Comparison of ENCODE assay signal across 10 mouse cellular contexts in the genomic region with DNA sequence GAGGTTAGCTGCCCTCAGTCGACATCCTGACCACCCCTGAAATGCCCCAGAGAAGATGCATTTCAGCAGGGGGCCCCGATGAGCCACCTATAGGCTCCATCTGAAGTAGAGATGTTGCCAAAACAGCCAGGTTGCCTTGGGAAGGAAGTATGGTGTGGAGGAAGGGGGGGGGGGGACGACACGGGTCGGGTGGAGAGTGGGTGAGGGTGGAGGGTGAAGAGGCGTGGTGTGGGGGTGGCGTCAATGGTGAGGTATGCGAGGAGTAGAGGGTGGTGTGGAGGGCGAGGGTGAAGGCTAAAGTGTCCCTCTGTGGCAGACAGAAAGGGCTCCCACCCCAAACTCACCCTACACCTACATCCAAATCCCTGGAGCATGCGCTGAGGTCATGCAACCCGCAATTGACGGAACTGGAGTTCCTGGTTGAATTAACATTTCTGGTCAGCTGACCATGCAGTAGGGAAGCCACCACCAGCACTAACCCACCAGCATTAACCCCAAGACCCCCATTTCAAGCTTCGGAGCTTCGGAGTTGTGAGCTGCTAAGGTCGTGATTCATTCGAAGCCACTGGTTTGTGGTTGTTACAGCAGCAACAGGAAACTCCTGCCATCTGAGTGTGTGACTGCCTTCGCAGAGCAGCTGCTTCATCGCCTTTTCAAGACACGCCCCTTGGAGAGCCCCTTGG. TPM values are rescaled to one million over a fixed set of nuclear protein-coding genes. Genes with fewer than 3 reads are reported as not detected.
DNase-seq lines count a peak whose midpoint lies in the region; ATAC-seq and TF ChIP-seq lines count a peak whose summit lies in the region.
"Had no signal": no experiment of that assay in that cellular context is flagged by ENCODE, and none has a peak within 500 bp of the region (broad histone marks: within the 10 kb centered on the region; RNA-seq: fewer than 3 reads in every experiment).

No protein-coding gene starts in this region.

- H3K4me2 ChIP-seq in hindbrain, embryonic 14.5 days (replicated peaks), result no peak overlapping the region
- H3K4me2 ChIP-seq in intestine, postnatal 0 days (replicated peaks; ENCODE audit: low read depth), result no peak overlapping the region

- H3K27ac ChIP-seq in gastrocnemius, adult 2 months, result no peak overlapping the region
- peak overlapping the region; percentile 53 for H3K27ac ChIP-seq in brown adipose tissue, adult 24 weeks (replicated peaks; ENCODE audit: low read depth, low read length)
- no peak overlapping the region for H3K27ac ChIP-seq in hindbrain, embryonic 14.5 days
- no peak overlapping the region for H3K27ac ChIP-seq in intestine, postnatal 0 days (ENCODE audit: low read depth, low read length)
- H3K27ac ChIP-seq: kidney, postnatal 0 days had no signal

- H3K9ac ChIP-seq in hindbrain, embryonic 14.5 days, result no peak overlapping the region
- H3K9ac ChIP-seq in intestine, postnatal 0 days (ENCODE audit: low read depth, low read length), result no peak overlapping the region

- H3K9me3 ChIP-seq in hindbrain, embryonic 14.5 days (ENCODE audit: control insufficient read depth, low read length), result no peaks in the 10 kb centered on the region
- H3K9me3 ChIP-seq in intestine, postnatal 0 days (ENCODE audit: control insufficient read depth), result no peaks in the 10 kb centered on the region

- peak overlapping the region; percentile 29 for H3K4me3 ChIP-seq in gastrocnemius, adult 2 months
- H3K4me3 ChIP-seq in brown adipose tissue, adult 24 weeks (ENCODE audit: insufficient read depth, low read depth, low read length), result peak overlapping the region; percentile 2; the same call in 1 of the 2 replicates
- no peak overlapping the region for H3K4me3 ChIP-seq in hindbrain, embryonic 14.5 days (replicated peaks; ENCODE audit: low read length)
- H3K4me3 ChIP-seq in intestine, postnatal 0 days (ENCODE audit: low read depth, low read length), result no peak overlapping the region

- H3K36me3 ChIP-seq in splenic B cell, adult 2 months (ENCODE audit: control insufficient read depth, insufficient read depth, low read length, poor library complexity, severe bottlenecking), result no peaks in the 10 kb centered on the region; the same call in none of the 2 replicates
- no peaks in the 10 kb centered on the region for H3K36me3 ChIP-seq in hindbrain, embryonic 14.5 days (replicated peaks; ENCODE audit: control insufficient read depth, insufficient read depth)
- no peaks in the 10 kb centered on the region for H3K36me3 ChIP-seq in intestine, postnatal 0 days (ENCODE audit: control insufficient read depth, insufficient read depth)

- no peak for DNase-seq in gastrocnemius, adult 2 months
- DNase-seq in gastrocnemius, postnatal 10 days, result no peak
- DNase-seq in lung, postnatal 14 days, result peak; percentile 17
- peak; percentile 81 for DNase-seq in splenic B cell, adult 2 months (ENCODE audit: low read depth, low spot score)
- no peak for DNase-seq in ovary, postnatal 36 days (ENCODE audit: low spot score)
- DNase-seq in hindbrain, embryonic 14.5 days (ENCODE audit: low spot score), result no peak
- DNase-seq: cerebellum, postnatal 25 days had no signal

- H3K27me3 ChIP-seq in splenic B cell, adult 2 months (ENCODE audit: control insufficient read depth, insufficient read depth, low read length, poor library complexity, severe bottlenecking), result no peaks in the 10 kb centered on the region
- no peaks in the 10 kb centered on the region for H3K27me3 ChIP-seq in hindbrain, embryonic 14.5 days (ENCODE audit: control insufficient read depth, insufficient read depth, low read length)
- H3K27me3 ChIP-seq in intestine, postnatal 0 days (replicated peaks; ENCODE audit: control insufficient read depth, insufficient read depth, low read length), result no peaks in the 10 kb centered on the region

- H3K4me1 ChIP-seq in brown adipose tissue, adult 24 weeks (ENCODE audit: control insufficient read depth, insufficient read depth, insufficient read length, low read length), result no peaks in the 10 kb centered on the region
- no peaks in the 10 kb centered on the region for H3K4me1 ChIP-seq in hindbrain, embryonic 14.5 days (replicated peaks; ENCODE audit: control insufficient read depth, insufficient read depth, low read length)
- no peaks in the 10 kb centered on the region for H3K4me1 ChIP-seq in intestine, postnatal 0 days (replicated peaks; ENCODE audit: control insufficient read depth, insufficient read depth, low read length)

- 88% methylated on average over 17 of the region's 19 CpGs for WGBS in hindbrain, embryonic 14.5 days
- 83% methylated on average over 19 of the region's 19 CpGs for WGBS in intestine, postnatal 0 days

- TF ChIP-seq CTCF in gastrocnemius, adult 2 months (IDR thresholded peaks at IDR 0.05), result no peak
- no peak for TF ChIP-seq CTCF in intestine, postnatal 0 days (IDR thresholded peaks at IDR 0.05; ENCODE audit: low read depth)

- ATAC-seq in hindbrain, embryonic 14.5 days (ENCODE audit: low FRiP score), result no peak
- no peak for ATAC-seq in intestine, postnatal 0 days

- intact Hi-C loops in gastrocnemius, adult 2 months (cut with DNase I), result no loop called here

RNA-seq across cellular contexts. Expression of a gene that starts 52.7 kb away (rescaled TPM):
- under 1 TPM; 0.08 to 0.18 TPM for total RNA-seq in gastrocnemius, adult 2 months (2021)
- total RNA-seq in gastrocnemius, postnatal 10 days (2021), result under 1 TPM; 0.23 to 0.61 TPM
- polyA plus RNA-seq in brown adipose tissue, adult 24 weeks (2012; ENCODE audit: insufficient read depth, insufficient read length, missing spikeins), result 0.44 TPM in 1 of 2 replicates, not detected in the other
- 0.13 and 0.27 TPM in 2 replicates for polyA plus RNA-seq in hindbrain, embryonic 14.5 days (2014; fragmentation: Nextera tagmentation; extraction: Ambion mirVana)
- polyA plus RNA-seq in intestine, postnatal 0 days (2015; fragmentation: Nextera tagmentation; extraction: Ambion mirVana), result 0.22 and 0.26 TPM in 2 replicates

Comparison
In these comparisons a context has a peak if more than half of its experiments do, and no peak if none do; other contexts are left out.
1. DNase-seq: peak in lung, postnatal 14 days (single experiment) and splenic B cell, adult 2 months (single experiment); none in gastrocnemius, adult 2 months (single experiment), gastrocnemius, postnatal 10 days (single experiment), ovary, postnatal 36 days (single experiment) and hindbrain, embryonic 14.5 days (single experiment).
2. H3K4me3 ChIP-seq: peak in gastrocnemius, adult 2 months (single experiment) and brown adipose tissue, adult 24 weeks (single experiment); none in hindbrain, embryonic 14.5 days (single experiment) and intestine, postnatal 0 days (single experiment).